In genomic region chr11:76493811-76494274, GRCm38 (mm10) we compare ENCODE assay signal across 8 mouse cellular contexts.
DNase-seq lines count a peak whose midpoint lies in the region; ATAC-seq and TF ChIP-seq lines count a peak whose summit lies in the region.

No protein-coding gene starts in this region.

- TF ChIP-seq CTCF in forebrain, postnatal 0 days (IDR thresholded peaks at IDR 0.05; ENCODE audit: low read depth) = no peak

- 7% methylated on average over 6 of the region's 6 CpGs for WGBS in kidney, embryonic 16.5 days
- WGBS in forebrain, postnatal 0 days = 5% methylated on average over 6 of the region's 6 CpGs
- WGBS in liver, embryonic 12.5 days (ENCODE audit: insufficient replicate concordance) = 17% methylated on average over 6 of the region's 6 CpGs
- WGBS in stomach, embryonic 14.5 days = 7% methylated on average over 6 of the region's 6 CpGs

- peak; percentile 10; the same call in 1 of the 2 replicates for ATAC-seq in kidney, embryonic 16.5 days (ENCODE audit: low FRiP score, low TSS enrichment)
- peak; percentile 30 for ATAC-seq in forebrain, postnatal 0 days
- no peak for ATAC-seq in liver, embryonic 12.5 days
- ATAC-seq in stomach, embryonic 14.5 days (ENCODE audit: insufficient number of reproducible peaks, insufficient read depth, low FRiP score, low read depth) = peak; percentile 21; the same call in 1 of the 2 replicates

- peak overlapping the region; percentile 96; the same call in 1 of the 2 replicates for H3K27ac ChIP-seq in kidney, embryonic 16.5 days (ENCODE audit: low read length)
- H3K27ac ChIP-seq in forebrain, postnatal 0 days (ENCODE audit: low read depth, low read length) = peak overlapping the region; percentile 93
- peak overlapping the region; percentile 68 for H3K27ac ChIP-seq in liver, embryonic 12.5 days
- peak overlapping the region; percentile 99 for H3K27ac ChIP-seq in stomach, embryonic 14.5 days (ENCODE audit: low read length)

- peaks cover 58% of the 10 kb centered on the region for H3K4me1 ChIP-seq in kidney, embryonic 16.5 days (ENCODE audit: insufficient read depth, low read length)
- peaks cover 48% of the 10 kb centered on the region for H3K4me1 ChIP-seq in forebrain, postnatal 0 days (ENCODE audit: insufficient read depth)
- H3K4me1 ChIP-seq in liver, embryonic 12.5 days = peaks cover 29% of the 10 kb centered on the region
- H3K4me1 ChIP-seq in stomach, embryonic 14.5 days (ENCODE audit: control insufficient read depth, insufficient read depth, low read length) = peaks cover 37% of the 10 kb centered on the region

- H3K36me3 ChIP-seq in kidney, embryonic 16.5 days (ENCODE audit: insufficient read depth, low read length) = no peaks in the 10 kb centered on the region
- no peaks in the 10 kb centered on the region for H3K36me3 ChIP-seq in forebrain, postnatal 0 days (ENCODE audit: insufficient read depth)
- H3K36me3 ChIP-seq in liver, embryonic 12.5 days = no peaks in the 10 kb centered on the region
- H3K36me3 ChIP-seq in stomach, embryonic 14.5 days (ENCODE audit: control insufficient read depth, insufficient read depth, low read length) = no peaks in the 10 kb centered on the region

- H3K4me2 ChIP-seq in kidney, embryonic 16.5 days (replicated peaks; ENCODE audit: low read depth, low read length) = peak overlapping the region; percentile 53
- peak overlapping the region; percentile 95 for H3K4me2 ChIP-seq in forebrain, postnatal 0 days (ENCODE audit: low read depth)
- peak overlapping the region; percentile 76 for H3K4me2 ChIP-seq in liver, embryonic 12.5 days
- peak overlapping the region; percentile 85 for H3K4me2 ChIP-seq in stomach, embryonic 14.5 days (replicated peaks; ENCODE audit: low read depth, low read length)

- no peaks in the 10 kb centered on the region for H3K27me3 ChIP-seq in kidney, embryonic 16.5 days (ENCODE audit: insufficient read depth, low read length)
- H3K27me3 ChIP-seq in forebrain, postnatal 0 days (ENCODE audit: insufficient read depth, low read length) = no peaks in the 10 kb centered on the region
- peaks cover 35% of the 10 kb centered on the region for H3K27me3 ChIP-seq in liver, embryonic 12.5 days (replicated peaks)
- H3K27me3 ChIP-seq in stomach, embryonic 14.5 days (ENCODE audit: control insufficient read depth, insufficient read depth, low read length) = no peaks in the 10 kb centered on the region

- no peak for DNase-seq in kidney, postnatal 25 days
- peak; percentile 50 for DNase-seq in ZHBTc4 (ENCODE audit: low read depth, low spot score)
- peak; percentile 64 for DNase-seq in forebrain, postnatal 0 days
- DNase-seq in T-cell, adult 2 months (ENCODE audit: low spot score) = no peak
- no peak for DNase-seq in layer of hippocampus, adult 9-11 months

- peak overlapping the region; percentile 86 for H3K9ac ChIP-seq in kidney, embryonic 16.5 days (replicated peaks; ENCODE audit: low read length)
- H3K9ac ChIP-seq in forebrain, postnatal 0 days = peak overlapping the region; percentile 86
- peak overlapping the region; percentile 67 for H3K9ac ChIP-seq in liver, embryonic 12.5 days
- H3K9ac ChIP-seq in stomach, embryonic 14.5 days (replicated peaks; ENCODE audit: low read depth, low read length) = peak overlapping the region; percentile 89

- H3K4me3 ChIP-seq in kidney, embryonic 16.5 days (ENCODE audit: low read length) = peak overlapping the region; percentile 70
- H3K4me3 ChIP-seq in forebrain, postnatal 0 days (ENCODE audit: low read depth, low read length) = peak overlapping the region; percentile 64
- H3K4me3 ChIP-seq in liver, embryonic 12.5 days = peak overlapping the region; percentile 61
- peak overlapping the region; percentile 74 for H3K4me3 ChIP-seq in stomach, embryonic 14.5 days (ENCODE audit: low read depth, low read length)

- H3K9me3 ChIP-seq in kidney, embryonic 16.5 days (ENCODE audit: low read length) = no peaks in the 10 kb centered on the region
- no peaks in the 10 kb centered on the region for H3K9me3 ChIP-seq in forebrain, postnatal 0 days (ENCODE audit: low read length)
- no peaks in the 10 kb centered on the region for H3K9me3 ChIP-seq in liver, embryonic 12.5 days (replicated peaks)
- H3K9me3 ChIP-seq in stomach, embryonic 14.5 days (ENCODE audit: control insufficient read depth, low read depth, low read length) = no peaks in the 10 kb centered on the region

Comparison
In these comparisons a context has a peak if more than half of its experiments do, and no peak if none do; other contexts are left out.
1. DNase-seq: peak in ZHBTc4 (single experiment) and forebrain, postnatal 0 days (single experiment); none in kidney, postnatal 25 days (0 of 2), T-cell, adult 2 months (single experiment) and layer of hippocampus, adult 9-11 months (single experiment).
2. Peak in every context shown above with its lines, with median percentiles within 50 percentile points of each other: H3K27ac ChIP-seq, H3K4me2 ChIP-seq, H3K4me3 ChIP-seq and H3K9ac ChIP-seq.